Mouse (Mus musculus) liver, embryonic 14.5 days (tissue): ENCODE results near the gene Acad9. TPM values are rescaled to one million over a fixed set of nuclear protein-coding genes. Genes with fewer than 3 reads are reported as not detected.

ENCODE experiments used
- ATAC-seq: fragments of 200-750 bp; cut with Nextera tagmentation; 2 replicates; pipeline ENCODE4 v1.8.0; 2017; ENCODE audit warnings: moderate number of reproducible peaks, mild to moderate bottlenecking, moderate library complexity; ENCODE audit not compliant: insufficient read depth
- DNase-seq, 3 experiments: peaks; one replicate each; pipeline ENCODE4 v3.0.0-alpha.2; 2012 to 2013; ENCODE audit warnings: low read depth in 3 of 3, low spot score in 3 of 3
- H3K27ac ChIP-seq: fragments of 300-500 bp; sonication (generic); 2 replicates; pipeline ENCODE4 v1.5.1; 2014; ENCODE audit warnings: moderate library complexity, mild to moderate bottlenecking, control low read depth, inconsistent platforms
- H3K27me3 ChIP-seq: fragments of 300-500 bp; sonication (generic); 2 replicates; pipeline ENCODE4 v1.6.1; 2014; ENCODE audit warnings: mild to moderate bottlenecking, low read length, moderate library complexity; ENCODE audit not compliant: control insufficient read depth, insufficient read depth
- H3K36me3 ChIP-seq: fragments of 300-500 bp; sonication (generic); replicated peaks from 2 replicates; pipeline ENCODE4 v1.6.1; 2014; ENCODE audit warnings: low read depth; ENCODE audit not compliant: control insufficient read depth, insufficient read depth
- H3K4me1 ChIP-seq, 2 experiments: fragments of 200-500 bp in 1 of 2; fragments of 300-500 bp in 1 of 2; sonication (generic) in 1 of 2; replicated peaks; 2 replicates each; pipeline ENCODE4 v1.6.1; 2012 to 2014; ENCODE audit warnings: antibody characterized with exemption in 1 of 2, inconsistent platforms in 1 of 2, low read length in 1 of 2; ENCODE audit not compliant: control insufficient read depth in 2 of 2, insufficient read depth in 2 of 2
- H3K4me2 ChIP-seq: fragments of 300-500 bp; sonication (generic); 2 replicates; pipeline ENCODE4 v1.6.1; 2014; ENCODE audit warnings: low read depth, mild to moderate bottlenecking, control low read depth, moderate library complexity
- H3K4me3 ChIP-seq, 2 experiments: fragments of 200-500 bp in 1 of 2; fragments of 300-500 bp in 1 of 2; sonication (generic) in 1 of 2; 2 replicates each; pipeline ENCODE4 v1.5.1; 2012 to 2014; ENCODE audit warnings: low read depth in 2 of 2, low read length in 2 of 2, mild to moderate bottlenecking in 2 of 2, control low read depth in 1 of 2, inconsistent platforms in 1 of 2, moderate library complexity in 1 of 2; ENCODE audit not compliant: insufficient read depth in 1 of 2
- H3K9ac ChIP-seq: fragments of 300-500 bp; sonication (generic); replicated peaks from 2 replicates; pipeline ENCODE4 v1.6.1; 2014; ENCODE audit warnings: mild to moderate bottlenecking, control low read depth, moderate library complexity
- H3K9me3 ChIP-seq: fragments of 300-500 bp; sonication (generic); 2 replicates; pipeline ENCODE4 v1.6.1; 2016; ENCODE audit warnings: low read length, mixed read lengths; ENCODE audit not compliant: control insufficient read depth
- CTCF ChIP-seq: IDR thresholded peaks from 2 replicates; pipeline ENCODE4 v1.5.1; 2016; ENCODE audit warnings: antibody characterized with exemption, low read depth, control low read depth
- EP300 ChIP-seq: IDR thresholded peaks from 2 replicates; pipeline ENCODE4 v1.6.1; 2016; ENCODE audit warnings: antibody characterized with exemption, low read depth
- WGBS: fragments of 180-500 bp; shearing (Covaris S2); extraction: QIAGEN DNeasy Blood & Tissue Kit; methylation state at CpG from one replicate; pipeline ENCODE4 v1.1.7; 2014; ENCODE audit not compliant: insufficient replicate concordance; 5-methylcytosine and 5-hydroxymethylcytosine counted together
- polyA plus RNA-seq, 2 experiments: library from polyadenylated mRNA; depleted of rRNA in 1 of 2; stranded (reverse) in 1 of 2; unstranded in 1 of 2; fragments of >200 nt; fragmentation: Nextera tagmentation in 1 of 2; extraction: Ambion mirVana in 1 of 2; gene quantifications; 2 replicates each; pipeline versions ENCODE4 v1.2.1 to v1.2.3; 2012 to 2014

The Acad9 gene
- polyA plus RNA-seq, 2 experiments = 9.8 to 27.6 TPM

DNA sequence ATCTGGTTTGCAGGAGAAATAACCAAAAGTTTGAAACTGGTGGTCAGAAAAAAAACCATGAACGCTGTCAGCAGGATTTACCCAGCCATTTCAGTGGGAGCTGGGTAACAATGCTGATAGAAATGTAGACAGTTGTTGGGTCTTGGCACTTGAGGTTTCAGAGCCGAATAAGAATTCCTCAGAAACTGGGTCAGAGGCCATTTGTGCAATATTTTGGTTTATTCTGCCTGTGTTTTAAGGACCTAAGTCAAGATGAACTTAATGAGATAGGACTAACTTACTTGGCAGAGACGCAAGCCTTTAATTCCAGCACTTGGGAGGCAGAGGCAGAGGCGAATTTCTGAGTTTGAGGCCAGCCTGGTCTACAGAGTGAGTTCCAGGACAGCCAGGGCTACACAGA, 20.7 kb upstream of the Acad9 start:
- ATAC-seq (no peak), DNase-seq (no peak)
- H3K9ac ChIP-seq = no peak overlapping the region
- WGBS = 49% methylated on average over 4 of the region's 4 CpGs
- no peaks in the 10 kb centered on the region for H3K36me3 ChIP-seq
- no peak overlapping the region for H3K27ac ChIP-seq
- H3K9me3 ChIP-seq = no peaks in the 10 kb centered on the region
- no peaks in the 10 kb centered on the region for H3K4me1 ChIP-seq
- H3K27me3 ChIP-seq = no peaks in the 10 kb centered on the region
- no peak overlapping the region for H3K4me3 ChIP-seq
- TF ChIP-seq CTCF (no peak), EP300 (no peak)
- no peak overlapping the region for H3K4me2 ChIP-seq

DNA sequence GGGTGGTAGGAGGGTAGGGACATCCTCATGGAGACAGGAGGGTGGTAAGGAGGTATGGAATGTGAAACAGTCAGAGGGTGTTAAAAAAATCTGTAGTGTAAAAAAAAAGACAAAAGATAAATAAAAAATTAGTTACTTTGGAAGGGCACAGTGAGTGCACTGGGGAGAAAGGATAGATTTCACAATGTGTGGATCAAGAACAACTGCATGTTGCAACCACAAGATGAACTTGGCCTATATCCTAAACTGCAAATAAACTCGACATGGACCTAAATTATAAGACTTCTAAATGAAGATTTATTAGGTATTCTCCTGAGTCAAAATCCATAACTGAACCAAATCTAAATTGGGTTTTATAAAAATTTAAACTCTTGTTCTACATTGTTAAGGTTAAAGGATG, 16.7 kb upstream of the Acad9 start:
- TF ChIP-seq EP300 (no peak), CTCF (no peak)
- WGBS = 32% methylated on average over 1 of the region's 1 CpGs
- H3K9me3 ChIP-seq = no peaks in the 10 kb centered on the region
- H3K36me3 ChIP-seq = no peaks in the 10 kb centered on the region
- no peak overlapping the region for H3K4me3 ChIP-seq
- no peak overlapping the region for H3K9ac ChIP-seq
- DNase-seq = no peak
- no peak overlapping the region for H3K27ac ChIP-seq
- H3K4me2 ChIP-seq = no peak overlapping the region
- no peaks in the 10 kb centered on the region for H3K27me3 ChIP-seq
- no peak for ATAC-seq
- no peaks in the 10 kb centered on the region for H3K4me1 ChIP-seq

DNA sequence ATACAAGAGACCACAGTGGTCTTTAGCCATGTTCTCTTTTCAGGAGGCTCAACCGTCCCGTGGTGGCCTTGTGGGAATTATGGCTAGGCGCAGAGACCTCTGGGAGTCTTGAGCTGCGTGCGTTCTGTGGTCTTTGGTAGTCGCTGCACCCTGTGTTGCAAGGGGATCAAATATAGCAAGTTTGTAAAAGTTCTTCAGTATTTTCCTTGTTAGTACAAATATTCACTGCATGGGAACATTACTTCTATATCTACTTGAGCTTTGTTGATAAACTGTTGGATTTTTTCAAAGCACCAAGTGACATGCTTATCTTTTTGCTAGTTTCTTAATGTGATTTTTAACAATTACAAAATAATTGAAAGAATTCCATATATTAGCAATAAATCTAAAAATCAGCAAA, 12.3 kb upstream of the Acad9 start, which contains the start of gene Ccdc144b:
Gene Ccdc144b, minus strand, starts transcription at position 101 of the 400 bp plus-strand sequence.
- Histone ChIP-seq H3K9ac (no peak within 1 kb of the TSS), H3K4me2 (no peak within 1 kb of the TSS), H3K27me3 (no peaks in the 10 kb centered on the region), H3K27ac (no peak within 1 kb of the TSS), H3K36me3 (no peaks in the 10 kb centered on the region), H3K4me1 (no peaks in the 10 kb centered on the region), H3K9me3 (no peaks in the 10 kb centered on the region), H3K4me3 (no peak within 1 kb of the TSS)
- ATAC-seq = no peak
- DNase-seq = no peak
- 74% methylated on average over 6 of the region's 6 CpGs for WGBS
- no peak for TF ChIP-seq EP300
- no peak for TF ChIP-seq CTCF

- Histone ChIP-seq H3K36me3 (no peaks in the 10 kb centered on the region), H3K4me1 (0 out of 4 replicates have a peak, but pooled peaks cover 0 to 2% of the 10 kb centered on the region in 2 experiments), H3K27me3 (no peaks in the 10 kb centered on the region; the same call in 1 of the 2 replicates), H3K27ac (no peak overlapping the region), H3K4me2 (no peak overlapping the region), H3K9ac (no peak overlapping the region), H3K4me3 (no peak overlapping the region), H3K9me3 (no peaks in the 10 kb centered on the region)
- 26% methylated on average over 8 of the region's 8 CpGs for WGBS
- DNase-seq (peak; percentile 14 to 36 (median 17)), ATAC-seq (no peak)
- peak; percentile 68 for TF ChIP-seq CTCF
- TF ChIP-seq EP300 = no peak
Observed at GRCm38 (mm10) chr3:36060096-36060850, 5.5 kb upstream of the Acad9 start.

DNA sequence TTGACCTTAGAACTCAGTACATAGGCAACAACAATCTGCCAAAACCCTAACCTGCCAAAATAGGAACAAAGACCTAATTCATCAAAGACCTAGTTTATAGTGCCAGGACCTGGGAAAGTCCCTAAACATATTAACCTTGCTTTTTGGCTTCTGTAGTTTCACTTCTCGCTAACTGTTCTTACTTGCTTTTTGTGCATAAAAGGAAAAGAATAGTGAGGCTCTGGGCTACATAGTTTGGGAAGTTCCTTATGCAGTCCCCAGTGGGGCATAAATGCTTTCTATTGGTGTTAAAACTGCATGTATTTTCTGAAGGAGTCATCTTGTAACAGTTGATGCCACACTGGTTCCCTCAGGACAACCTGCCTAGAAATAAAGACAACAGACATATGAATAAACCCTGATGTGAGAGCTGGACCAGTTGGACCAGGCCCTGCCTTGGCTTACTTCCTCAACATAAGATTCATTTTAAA, 1.2 kb upstream of the Acad9 start:
- WGBS = 83% methylated on average over 1 of the region's 1 CpGs
- H3K9ac ChIP-seq = no peak overlapping the region
- H3K4me3 ChIP-seq = no peak overlapping the region
- no peak overlapping the region for H3K4me2 ChIP-seq
- no peak for TF ChIP-seq CTCF
- no peak for TF ChIP-seq EP300
- H3K4me1 ChIP-seq = peaks cover 3 to 9% of the 10 kb centered on the region in 2 experiments; a peak in 3 of 4 replicates
- H3K27me3 ChIP-seq = no peaks in the 10 kb centered on the region; the same call in 1 of the 2 replicates
- no peak overlapping the region for H3K27ac ChIP-seq
- no peak for DNase-seq
- ATAC-seq = no peak
- no peaks in the 10 kb centered on the region for H3K36me3 ChIP-seq
- H3K9me3 ChIP-seq = no peaks in the 10 kb centered on the region
